Mouse (Mus musculus) intestine, embryonic 14.5 days (tissue): ENCODE measurements at regions not wholly inside any gene's neighbourhood (a gene's known extent, or its start where the extent isn't known, plus 50 kb on each side); places are given as distances from the start of the nearest gene placed in this dataset.

ENCODE experiments used
- ATAC-seq: fragments of 200-750 bp; cut with Nextera tagmentation; replicated peaks from 2 replicates; pipeline ENCODE4 v1.8.0; 2017; ENCODE audit warnings: low read depth, moderate number of reproducible peaks, moderate TSS enrichment, moderate library complexity; ENCODE audit not compliant: low FRiP score, low TSS enrichment
- DNase-seq: peaks from one replicate; pipeline ENCODE4 v3.0.0-alpha.2; 2018; ENCODE audit warnings: low spot score
- H3K27ac ChIP-seq: fragments of 300-500 bp; sonication (generic); 2 replicates; pipeline ENCODE4 v1.5.1; 2014; ENCODE audit warnings: low read depth, mild to moderate bottlenecking, control low read depth
- H3K27me3 ChIP-seq: fragments of 300-500 bp; sonication (generic); replicated peaks from 2 replicates; pipeline ENCODE4 v1.6.1; 2014; ENCODE audit warnings: low read length, control low read depth; ENCODE audit not compliant: control insufficient read depth, insufficient read depth
- H3K36me3 ChIP-seq: fragments of 300-500 bp; sonication (generic); 2 replicates; pipeline ENCODE4 v1.6.1; 2014; ENCODE audit warnings: low read length, control low read depth; ENCODE audit not compliant: control insufficient read depth, insufficient read depth
- H3K4me1 ChIP-seq: fragments of 300-500 bp; sonication (generic); replicated peaks from 2 replicates; pipeline ENCODE4 v1.6.1; 2014; ENCODE audit warnings: low read length, control low read depth, mixed read lengths; ENCODE audit not compliant: control insufficient read depth, insufficient read depth
- H3K4me2 ChIP-seq: fragments of 300-500 bp; sonication (generic); 2 replicates; pipeline ENCODE4 v1.6.1; 2014; ENCODE audit warnings: low read length
- H3K4me3 ChIP-seq: fragments of 300-500 bp; sonication (generic); 2 replicates; pipeline ENCODE4 v1.5.1; 2014; ENCODE audit warnings: low read depth, low read length, control low read depth, mixed read lengths
- H3K9ac ChIP-seq: fragments of 300-500 bp; sonication (generic); 2 replicates; pipeline ENCODE4 v1.6.1; 2014; ENCODE audit warnings: mild to moderate bottlenecking, low read length
- H3K9me3 ChIP-seq: fragments of 300-500 bp; sonication (generic); 2 replicates; pipeline ENCODE4 v1.6.1; 2016; ENCODE audit warnings: low read length, control low read depth; ENCODE audit not compliant: control insufficient read depth
- WGBS: fragments of 180-500 bp; shearing (Covaris S2); extraction: QIAGEN DNeasy Blood & Tissue Kit; methylation state at CpG from one replicate; pipeline ENCODE4 v1.1.7; 2014; 5-methylcytosine and 5-hydroxymethylcytosine counted together

- Histone ChIP-seq H3K4me1 (no peaks in the 10 kb centered on the region), H3K27me3 (no peaks in the 10 kb centered on the region), H3K4me2 (no peak overlapping the region), H3K9ac (no peak overlapping the region), H3K27ac (no peak overlapping the region), H3K9me3 (no peaks in the 10 kb centered on the region), H3K36me3 (no peaks in the 10 kb centered on the region), H3K4me3 (no peak overlapping the region)
- ATAC-seq (no peak), DNase-seq (no peak)
Observed at GRCm38 (mm10) chr13:15862941-15863340, 148.7 kb upstream of the Inhba start.

GRCm38 (mm10) chr13:15863344-15863743 lies 148.3 kb upstream of the Inhba start:
- 34% methylated on average over 3 of the region's 3 CpGs for WGBS
- Histone ChIP-seq H3K27me3 (no peaks in the 10 kb centered on the region), H3K9ac (no peak overlapping the region), H3K4me2 (no peak overlapping the region), H3K27ac (no peak overlapping the region), H3K36me3 (no peaks in the 10 kb centered on the region), H3K9me3 (no peaks in the 10 kb centered on the region), H3K4me1 (no peaks in the 10 kb centered on the region), H3K4me3 (no peak overlapping the region)
- no peak for ATAC-seq
- DNase-seq, result no peak

GRCm38 (mm10) chr13:15867046-15867561 lies 144.5 kb upstream of the Inhba start:
- Histone ChIP-seq H3K9me3 (no peaks in the 10 kb centered on the region), H3K4me3 (no peak overlapping the region), H3K27me3 (no peaks in the 10 kb centered on the region), H3K9ac (no peak overlapping the region), H3K4me2 (no peak overlapping the region), H3K4me1 (no peaks in the 10 kb centered on the region), H3K36me3 (no peaks in the 10 kb centered on the region), H3K27ac (no peak overlapping the region)
- ATAC-seq (no peak), DNase-seq (no peak)
- 70% methylated on average over 5 of the region's 5 CpGs for WGBS

GRCm38 (mm10) chr13:15877606-15878005 lies 134.0 kb upstream of the Inhba start:
- DNase-seq (no peak), ATAC-seq (no peak)
- H3K27ac ChIP-seq, result no peak overlapping the region
- H3K4me3 ChIP-seq, result no peak overlapping the region
- H3K4me1 ChIP-seq, result no peaks in the 10 kb centered on the region
- no peak overlapping the region for H3K4me2 ChIP-seq
- no peaks in the 10 kb centered on the region for H3K9me3 ChIP-seq
- no peaks in the 10 kb centered on the region for H3K36me3 ChIP-seq
- H3K27me3 ChIP-seq, result no peaks in the 10 kb centered on the region
- 78% methylated on average over 2 of the region's 2 CpGs for WGBS
- H3K9ac ChIP-seq, result no peak overlapping the region

- Histone ChIP-seq H3K4me2 (no peak overlapping the region), H3K36me3 (no peaks in the 10 kb centered on the region), H3K27me3 (no peaks in the 10 kb centered on the region), H3K9ac (no peak overlapping the region), H3K4me3 (no peak overlapping the region), H3K9me3 (no peaks in the 10 kb centered on the region), H3K4me1 (no peaks in the 10 kb centered on the region), H3K27ac (no peak overlapping the region)
- DNase-seq, result no peak
- no peak for ATAC-seq
Observed at GRCm38 (mm10) chr13:15879576-15879975, 132.1 kb upstream of the Inhba start.

- Histone ChIP-seq H3K36me3 (no peaks in the 10 kb centered on the region), H3K27ac (no peak overlapping the region), H3K4me1 (no peaks in the 10 kb centered on the region), H3K4me2 (no peak overlapping the region), H3K9ac (no peak overlapping the region), H3K4me3 (no peak overlapping the region), H3K9me3 (no peaks in the 10 kb centered on the region), H3K27me3 (no peaks in the 10 kb centered on the region)
- 86% methylated on average over 3 of the region's 3 CpGs for WGBS
- ATAC-seq (no peak), DNase-seq (no peak)
Observed at GRCm38 (mm10) chr13:15890794-15891193, 120.9 kb upstream of the Inhba start.

GRCm38 (mm10) chr13:15891403-15891802 lies 120.2 kb upstream of the Inhba start:
- ATAC-seq (no peak), DNase-seq (no peak)
- Histone ChIP-seq H3K9me3 (no peaks in the 10 kb centered on the region), H3K36me3 (no peaks in the 10 kb centered on the region), H3K27me3 (no peaks in the 10 kb centered on the region), H3K4me3 (no peak overlapping the region), H3K9ac (no peak overlapping the region), H3K27ac (no peak overlapping the region), H3K4me1 (no peaks in the 10 kb centered on the region), H3K4me2 (no peak overlapping the region)

GRCm38 (mm10) chr13:15898201-15898600 lies 113.5 kb upstream of the Inhba start:
- ATAC-seq (no peak), DNase-seq (no peak)
- H3K9me3 ChIP-seq, result no peaks in the 10 kb centered on the region
- H3K27me3 ChIP-seq, result no peaks in the 10 kb centered on the region
- no peaks in the 10 kb centered on the region for H3K36me3 ChIP-seq
- WGBS, result 71% methylated on average over 1 of the region's 1 CpGs
- no peaks in the 10 kb centered on the region for H3K4me1 ChIP-seq
- H3K4me2 ChIP-seq, result no peak overlapping the region
- H3K27ac ChIP-seq, result no peak overlapping the region
- H3K9ac ChIP-seq, result no peak overlapping the region
- H3K4me3 ChIP-seq, result no peak overlapping the region

GRCm38 (mm10) chr13:15901710-15902675 lies 109.7 kb upstream of the Inhba start:
- no peaks in the 10 kb centered on the region for H3K9me3 ChIP-seq
- no peaks in the 10 kb centered on the region for H3K4me1 ChIP-seq
- no peak for ATAC-seq
- no peak overlapping the region for H3K4me2 ChIP-seq
- no peaks in the 10 kb centered on the region for H3K27me3 ChIP-seq
- H3K9ac ChIP-seq, result no peak overlapping the region
- WGBS, result 32% methylated on average over 7 of the region's 7 CpGs
- DNase-seq, result no peak
- H3K4me3 ChIP-seq, result no peak overlapping the region
- H3K36me3 ChIP-seq, result no peaks in the 10 kb centered on the region
- H3K27ac ChIP-seq, result no peak overlapping the region
